Mouse (Mus musculus) lung, adult 2 months (tissue): Measurements from ENCODE around the gene Avpi1.

Experiments
- CTCF ChIP-seq: fragments of 200-500 bp; IDR thresholded peaks from 2 replicates; pipeline ENCODE4 v1.5.1; 2011; ENCODE audit warnings: mild to moderate bottlenecking, low read length, control low read depth; ENCODE audit not compliant: insufficient read depth
- POLR2A ChIP-seq: fragments of 200-500 bp; IDR thresholded peaks from 2 replicates; pipeline ENCODE4 v1.6.1; 2011; ENCODE audit warnings: low read depth, mild to moderate bottlenecking, control low read depth, low read length, borderline replicate concordance; ENCODE audit errors: extremely low read depth

DNA sequence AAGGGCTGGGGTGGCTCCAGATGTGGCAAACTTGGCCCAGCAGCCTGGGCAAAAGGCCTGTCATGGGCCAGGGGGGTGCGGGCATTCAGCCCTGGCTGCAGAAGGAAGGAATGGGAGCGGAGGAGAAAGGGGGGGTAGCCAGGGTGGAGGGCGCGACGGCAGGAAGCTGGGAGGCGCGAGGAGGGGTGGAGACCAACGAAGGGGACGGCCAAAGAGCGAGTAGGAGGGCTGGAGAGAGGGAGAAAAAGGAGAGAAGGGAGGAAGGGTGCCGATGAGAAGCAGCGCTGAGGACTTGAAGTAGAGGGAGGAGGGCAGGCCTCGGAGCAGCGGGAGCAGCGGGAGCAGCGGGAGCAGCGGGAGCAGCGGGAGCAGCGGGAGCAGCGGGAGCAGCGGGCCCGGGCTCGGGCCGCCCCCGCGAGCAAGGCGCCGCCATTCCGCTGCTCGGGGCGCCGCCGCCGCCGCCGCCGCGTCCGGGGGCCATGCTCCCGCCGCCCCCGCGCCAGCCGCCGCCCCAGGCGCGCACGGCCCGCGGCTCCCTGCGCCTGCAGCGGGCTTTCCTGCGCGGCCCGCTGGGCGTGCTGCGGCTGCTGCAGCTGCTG lies 18.4 kb upstream of the Avpi1 start, which contains the start of gene Marveld1:
- no peak for TF ChIP-seq CTCF
- TF ChIP-seq POLR2A = peak; percentile 96
